Mouse (Mus musculus): Measurements from ENCODE around the gene Zfp217.

DNA sequence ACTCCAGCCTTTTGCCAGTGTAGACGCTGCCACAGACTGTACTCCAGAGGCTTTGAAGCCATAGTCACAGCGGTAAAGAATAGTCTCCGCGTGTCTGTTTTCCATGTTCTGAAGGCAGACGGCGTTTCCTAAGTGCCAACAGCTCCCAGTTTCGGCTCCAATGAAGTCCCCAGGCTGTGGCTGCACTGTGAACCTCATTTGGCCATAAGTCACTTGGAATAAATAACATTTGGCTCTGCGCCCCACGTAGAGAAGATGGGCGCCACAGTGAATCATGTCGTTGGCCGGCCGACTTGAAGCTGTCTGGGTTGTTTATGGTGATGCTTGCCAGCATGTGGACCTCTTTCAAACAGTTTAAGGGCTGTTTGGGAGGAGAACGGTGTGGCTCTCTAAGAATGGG lies 89.1 kb downstream of the Zfp217 start:
- TF ChIP-seq CTCF (IDR thresholded peaks at IDR 0.05; ENCODE audit: insufficient read depth, low read depth, low read length) (no peak), POLR2A (IDR thresholded peaks at IDR 0.05; ENCODE audit: insufficient read depth, low read depth, low read length) (no peak)
